Mouse (Mus musculus): ENCODE measurements around the gene Hmcn2. TPM values are rescaled to one million over a fixed set of nuclear protein-coding genes. Genes with fewer than 3 reads are reported as not detected.

Hmcn2 gene
- 74.5 and 94.2 TPM in 2 replicates for polyA plus RNA-seq (2012; rRNA removed)

DNA sequence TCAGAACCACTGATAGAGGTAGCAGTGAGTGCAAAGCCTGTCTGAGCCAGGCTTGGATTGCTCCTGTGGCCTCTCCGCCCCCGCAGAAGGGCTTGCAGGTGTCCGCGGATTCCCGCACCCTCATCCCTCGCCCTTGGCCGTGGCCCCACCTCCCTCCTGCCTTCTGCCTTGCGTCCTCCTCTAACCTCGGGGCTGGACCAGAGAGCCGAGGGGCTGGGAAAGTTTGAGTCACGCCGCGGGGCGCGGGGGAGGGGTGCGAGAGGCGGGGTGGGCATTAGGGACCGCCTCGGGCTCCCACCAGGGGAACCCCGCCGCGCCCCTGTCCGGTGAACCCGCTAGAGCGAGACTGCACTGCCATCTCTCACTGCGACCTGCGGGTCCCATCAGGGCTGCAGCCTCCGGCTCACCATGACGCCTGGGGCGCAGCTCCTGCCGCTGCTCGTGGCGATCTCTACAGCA, at the start of gene Hmcn2:
Gene Hmcn2, plus strand, starts transcription at position 409 of the 459 bp plus-strand sequence.

DNA sequence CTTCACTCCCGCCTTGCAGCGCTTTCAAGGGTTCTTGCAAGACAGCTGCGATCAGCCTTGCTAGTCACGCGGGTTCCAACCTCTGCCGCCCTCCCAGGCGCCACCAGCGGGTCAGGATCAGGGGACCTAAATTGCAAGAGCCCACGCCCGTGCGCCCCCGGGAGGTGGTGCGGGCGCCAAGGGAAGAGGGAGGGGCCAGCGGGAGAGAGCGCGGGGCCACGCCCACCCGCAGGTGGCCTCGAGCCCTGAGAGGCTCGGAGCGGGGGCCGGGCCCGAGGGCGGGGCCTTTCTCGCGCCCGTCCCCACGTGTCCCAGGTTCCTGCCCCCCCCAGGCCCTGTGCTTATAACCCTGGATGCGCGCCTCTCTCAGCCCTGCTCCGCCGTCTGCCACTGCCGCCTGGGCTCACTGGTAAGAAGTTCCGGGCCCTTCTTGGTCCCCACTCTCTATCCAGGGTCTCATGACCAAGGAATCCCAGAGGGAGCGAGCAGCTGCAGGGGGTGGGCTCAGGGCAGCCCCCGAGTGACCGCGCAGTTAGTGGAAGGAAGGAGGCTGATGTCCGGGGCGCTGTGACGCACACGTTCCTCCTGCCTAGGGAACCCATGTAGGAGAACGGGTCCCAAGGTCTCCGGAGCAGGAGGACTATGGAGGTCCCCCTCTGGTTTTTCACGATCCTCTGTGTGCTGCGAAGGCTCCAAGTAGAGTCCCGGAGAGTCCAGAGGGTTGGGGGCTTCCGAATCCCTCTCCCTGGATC, 155.9 kb downstream of the Hmcn2 start, which contains the start of gene Ass1:
Gene Ass1, plus strand, starts transcription at position 277 of the 752 bp plus-strand sequence.

Other genes with a start within 250 kb of the Hmcn2 start
- 29.4 and 30.3 TPM in 2 replicates for gene Fnbp1, start 172.4 kb upstream of the Hmcn2 start, polyA plus RNA-seq (2012; rRNA removed)
- 8.7 and 9.8 TPM in 2 replicates for gene Gpr107, start 162.1 kb upstream of the Hmcn2 start, polyA plus RNA-seq (2012; rRNA removed)
- gene Ncs1, start 68.6 kb upstream of the Hmcn2 start, polyA plus RNA-seq (2012; rRNA removed) = 2.2 and 2.5 TPM in 2 replicates
- gene Ass1, start 155.8 kb downstream of the Hmcn2 start, polyA plus RNA-seq (2012; rRNA removed) = 6.9 and 7.0 TPM in 2 replicates

Data from stomach, adult 2 months (tissue).